21 mouse cellular contexts compared by ENCODE assay signal in genomic region chr1:88225741-88226140, GRCm38 (mm10). TPM values are rescaled to one million over a fixed set of nuclear protein-coding genes. Genes with fewer than 3 reads are reported as not detected.
A peak's percentile ranks its signal among the peaks of the same experiment; 100 is the strongest.
DNase-seq lines count a peak whose midpoint lies in the region; ATAC-seq lines count a peak whose summit lies in the region.
"Had no signal": no experiment of that assay in that cellular context is flagged by ENCODE, and none has a peak within 500 bp of the region (broad histone marks: within the 10 kb centered on the region; RNA-seq: fewer than 3 reads in every experiment).

No protein-coding gene starts in this region.

- no peak overlapping the region for H3K4me2 ChIP-seq in hindbrain, embryonic 13.5 days
- H3K4me2 ChIP-seq: kidney, embryonic 15.5 days; liver, embryonic 12.5 days; lung, embryonic 15.5 days had no signal

- no peak overlapping the region for H3K4me3 ChIP-seq in limb, embryonic 10.5 days
- no peak overlapping the region for H3K4me3 ChIP-seq in hindbrain, embryonic 13.5 days
- H3K4me3 ChIP-seq: embryonic facial prominence, embryonic 10.5 days; erythroblast, embryonic 14.5 days; kidney, embryonic 15.5 days; liver, embryonic 12.5 days; lung, embryonic 15.5 days had no signal

- no peak for ATAC-seq in hindbrain, embryonic 13.5 days (ENCODE audit: low FRiP score)
- ATAC-seq: forebrain, embryonic 16.5 days; liver, embryonic 12.5 days had no signal

- peaks cover 54% of the 10 kb centered on the region for H3K9me3 ChIP-seq in limb, embryonic 10.5 days (replicated peaks)
- peaks cover 59% of the 10 kb centered on the region for H3K9me3 ChIP-seq in hindbrain, embryonic 13.5 days

- no peaks in the 10 kb centered on the region for H3K4me1 ChIP-seq in limb, embryonic 10.5 days
- no peaks in the 10 kb centered on the region for H3K4me1 ChIP-seq in hindbrain, embryonic 13.5 days (replicated peaks)
- H3K4me1 ChIP-seq: embryonic facial prominence, embryonic 10.5 days; kidney, embryonic 15.5 days; liver, embryonic 12.5 days; lung, embryonic 15.5 days had no signal

- H3K36me3 ChIP-seq in limb, embryonic 10.5 days = no peaks in the 10 kb centered on the region
- no peaks in the 10 kb centered on the region for H3K36me3 ChIP-seq in hindbrain, embryonic 13.5 days
- H3K36me3 ChIP-seq: embryonic facial prominence, embryonic 10.5 days; kidney, embryonic 15.5 days; liver, embryonic 12.5 days; lung, embryonic 15.5 days had no signal

- DNase-seq in gastrocnemius, adult 18-20 months (ENCODE audit: low spot score) = peak; percentile 4
- DNase-seq in gastrocnemius, postnatal 10 days = no peak
- peak; percentile 6 for DNase-seq in kidney, postnatal 10 days
- no peak for DNase-seq in kidney, adult 18-20 months
- DNase-seq in right cerebral cortex, postnatal 25 days = peak; percentile 2
- no peak for DNase-seq in right cerebral cortex, postnatal 36 days (ENCODE audit: low spot score in 2 of 2)
- DNase-seq in limb, embryonic 10.5 days (ENCODE audit: low spot score) = peak; percentile 29
- DNase-seq: cerebellum, postnatal 36 days; layer of hippocampus, adult 9-11 months; right cerebral cortex, adult 18-20 months had no signal

- H3K27ac ChIP-seq in limb, embryonic 10.5 days = no peak overlapping the region
- no peak overlapping the region for H3K27ac ChIP-seq in hindbrain, embryonic 13.5 days
- H3K27ac ChIP-seq: embryonic facial prominence, embryonic 10.5 days; kidney, embryonic 15.5 days; liver, embryonic 12.5 days; lung, embryonic 15.5 days had no signal

- H3K27me3 ChIP-seq in limb, embryonic 10.5 days (ENCODE audit: low read depth, poor library complexity, severe bottlenecking) = no peaks in the 10 kb centered on the region
- H3K27me3 ChIP-seq in hindbrain, embryonic 13.5 days = no peaks in the 10 kb centered on the region
- H3K27me3 ChIP-seq: kidney, embryonic 15.5 days; liver, embryonic 12.5 days; lung, embryonic 15.5 days had no signal

- H3K9ac ChIP-seq in hindbrain, embryonic 13.5 days = no peak overlapping the region
- H3K9ac ChIP-seq: kidney, embryonic 15.5 days; liver, embryonic 12.5 days; lung, embryonic 15.5 days had no signal

RNA-seq across cellular contexts. Expression of gene Mroh2a, which starts 1.0 kb away (rescaled TPM):
- not detected for total RNA-seq in gastrocnemius, adult 18-20 months (2021)
- total RNA-seq in gastrocnemius, postnatal 10 days (2021) = under 1 TPM in 1 of 2 experiments, not detected in 1; 0.34 TPM
- 1.2 and 1.3 TPM in 2 replicates for polyA plus RNA-seq in limb, embryonic 10.5 days (2016; fragmentation: Nextera tagmentation; extraction: Ambion mirVana)
- polyA plus RNA-seq in hindbrain, embryonic 13.5 days (2015; fragmentation: Nextera tagmentation; extraction: Ambion mirVana) = 0.66 and 0.79 TPM in 2 replicates
- polyA plus RNA-seq: erythroblast, embryonic 14.5 days had no signal

RNA-seq across cellular contexts. Expression of gene Ugt1a1, which starts 14.0 kb away (rescaled TPM):
- total RNA-seq in gastrocnemius, adult 18-20 months (2021) = under 1 TPM in 1 of 2 experiments, not detected in 1; 0.09 TPM
- total RNA-seq in gastrocnemius, postnatal 10 days (2021) = not detected
- polyA plus RNA-seq in limb, embryonic 10.5 days (2016; fragmentation: Nextera tagmentation; extraction: Ambion mirVana) = 0.13 TPM in 1 of 2 replicates, not detected in the other
- polyA plus RNA-seq in hindbrain, embryonic 13.5 days (2015; fragmentation: Nextera tagmentation; extraction: Ambion mirVana) = not detected in 2 replicates
- total RNA-seq: hematopoietic stem cell, adult 5-6 weeks; left cerebral cortex, postnatal 10 days; megakaryocyte-erythroid progenitor cell, adult 5-6 weeks had no signal
- polyA plus RNA-seq: embryonic facial prominence, embryonic 10.5 days; erythroblast, embryonic 14.5 days; forebrain, embryonic 16.5 days; liver, embryonic 12.5 days had no signal

RNA-seq across cellular contexts. Expression of gene Dnajb3, which starts 20.2 kb away (rescaled TPM):
- not detected for total RNA-seq in gastrocnemius, adult 18-20 months (2021)
- total RNA-seq in gastrocnemius, postnatal 10 days (2021) = 1 to 10 TPM in 1 of 2 experiments, under 1 TPM in 1; 0.75 to 1.1 TPM
- polyA plus RNA-seq in limb, embryonic 10.5 days (2016; fragmentation: Nextera tagmentation; extraction: Ambion mirVana) = 8.9 and 10.4 TPM in 2 replicates
- polyA plus RNA-seq in hindbrain, embryonic 13.5 days (2015; fragmentation: Nextera tagmentation; extraction: Ambion mirVana) = 15.6 and 15.8 TPM in 2 replicates
- total RNA-seq: hematopoietic stem cell, adult 5-6 weeks; neutrophil, adult 5-6 weeks had no signal

RNA-seq across cellular contexts. Expression of gene Ugt1a2, which starts 25.3 kb away (rescaled TPM):
- total RNA-seq in gastrocnemius, adult 18-20 months (2021) = under 1 TPM in 1 of 2 experiments, not detected in 1; 0.09 TPM
- under 1 TPM in 1 of 2 experiments, not detected in 1; 0.18 TPM for total RNA-seq in gastrocnemius, postnatal 10 days (2021)
- polyA plus RNA-seq in limb, embryonic 10.5 days (2016; fragmentation: Nextera tagmentation; extraction: Ambion mirVana) = not detected in 2 replicates
- polyA plus RNA-seq in hindbrain, embryonic 13.5 days (2015; fragmentation: Nextera tagmentation; extraction: Ambion mirVana) = not detected in 2 replicates
- total RNA-seq: hematopoietic stem cell, adult 5-6 weeks; megakaryocyte-erythroid progenitor cell, adult 5-6 weeks had no signal
- polyA plus RNA-seq: embryonic facial prominence, embryonic 10.5 days; erythroblast, embryonic 14.5 days; forebrain, embryonic 16.5 days; liver, embryonic 12.5 days had no signal

RNA-seq across cellular contexts. Expression of gene Hjurp, which starts 51.7 kb away (rescaled TPM):
- total RNA-seq in gastrocnemius, adult 18-20 months (2021) = 1 to 10 TPM; 5.4 to 5.8 TPM
- total RNA-seq in gastrocnemius, postnatal 10 days (2021) = 10 to 100 TPM; 29.0 to 47.9 TPM
- polyA plus RNA-seq in limb, embryonic 10.5 days (2016; fragmentation: Nextera tagmentation; extraction: Ambion mirVana) = 206 and 245 TPM in 2 replicates
- polyA plus RNA-seq in hindbrain, embryonic 13.5 days (2015; fragmentation: Nextera tagmentation; extraction: Ambion mirVana) = 82.0 and 82.8 TPM in 2 replicates

Comparison
In these comparisons a context has a peak if more than half of its experiments do, and no peak if none do; other contexts are left out.
1. DNase-seq: peak in gastrocnemius, adult 18-20 months (single experiment), kidney, postnatal 10 days (single experiment), right cerebral cortex, postnatal 25 days (single experiment) and limb, embryonic 10.5 days (single experiment); none in gastrocnemius, postnatal 10 days (single experiment), kidney, adult 18-20 months (single experiment) and right cerebral cortex, postnatal 36 days (0 of 2).